Mouse (Mus musculus): ENCODE data around the gene Zfp81. TPM values are rescaled to one million over a fixed set of nuclear protein-coding genes. Genes with fewer than 3 reads are reported as not detected.
"Not testable (repeated sequence)": the region's sequence is repeated elsewhere in the genome, so short reads cannot be mapped to it uniquely, and the experiment has no call there.

Zfp81 gene
- 10.9 and 11.4 TPM in 2 replicates for polyA plus RNA-seq (2012; rRNA removed)

DNA sequence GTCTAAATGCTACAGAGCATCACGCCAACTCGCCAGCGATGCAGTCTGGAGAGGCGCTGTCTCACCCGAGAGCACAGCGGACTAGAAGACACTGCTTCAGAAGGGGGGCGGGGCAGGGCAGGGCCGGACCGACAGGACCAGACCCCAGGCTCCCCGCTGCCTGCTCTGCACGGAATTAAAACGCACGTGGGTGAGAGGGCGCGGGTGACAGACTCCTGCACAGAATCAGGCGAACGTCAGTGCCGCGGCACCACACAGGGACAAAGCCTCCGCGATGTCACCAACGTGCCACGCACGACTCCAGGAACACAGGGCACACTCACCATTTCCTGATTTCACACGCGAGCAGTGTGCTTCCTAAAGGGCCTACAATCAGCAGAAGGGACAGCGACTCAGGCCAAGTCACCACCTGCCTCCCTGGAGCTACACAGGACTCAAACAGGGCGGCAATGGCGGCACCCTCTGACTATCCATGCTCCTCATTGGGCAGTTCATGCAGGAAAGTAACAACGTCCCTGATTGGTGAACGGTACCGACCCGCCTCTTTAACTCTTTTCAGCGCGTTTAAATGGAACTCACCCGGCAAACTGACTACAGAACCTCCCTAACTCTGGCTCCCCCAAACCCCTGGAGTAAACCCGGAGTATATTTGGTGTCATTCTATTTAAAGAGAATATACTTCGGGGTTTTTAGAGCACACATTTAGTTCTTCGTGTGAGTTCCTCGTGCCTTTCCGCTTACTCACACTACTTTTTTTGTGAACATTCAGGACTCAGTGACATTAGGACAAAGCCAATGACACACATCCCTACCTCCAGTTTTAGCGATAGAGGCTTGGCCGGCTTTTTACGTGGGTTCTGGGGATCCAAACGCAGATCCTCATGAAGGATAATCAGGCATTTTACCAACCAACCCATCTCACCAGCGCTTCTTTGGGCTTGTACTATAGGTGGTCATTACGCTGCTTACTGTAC, at the start of gene Zfp81:
Zfp81 (minus strand) TSS at position 468 of the 974 bp plus-strand sequence.
- DNase-seq (ENCODE audit: extremely low spot score in 1 of 2, low spot score in 1 of 2), result peak; percentile 85 to 93

DNA sequence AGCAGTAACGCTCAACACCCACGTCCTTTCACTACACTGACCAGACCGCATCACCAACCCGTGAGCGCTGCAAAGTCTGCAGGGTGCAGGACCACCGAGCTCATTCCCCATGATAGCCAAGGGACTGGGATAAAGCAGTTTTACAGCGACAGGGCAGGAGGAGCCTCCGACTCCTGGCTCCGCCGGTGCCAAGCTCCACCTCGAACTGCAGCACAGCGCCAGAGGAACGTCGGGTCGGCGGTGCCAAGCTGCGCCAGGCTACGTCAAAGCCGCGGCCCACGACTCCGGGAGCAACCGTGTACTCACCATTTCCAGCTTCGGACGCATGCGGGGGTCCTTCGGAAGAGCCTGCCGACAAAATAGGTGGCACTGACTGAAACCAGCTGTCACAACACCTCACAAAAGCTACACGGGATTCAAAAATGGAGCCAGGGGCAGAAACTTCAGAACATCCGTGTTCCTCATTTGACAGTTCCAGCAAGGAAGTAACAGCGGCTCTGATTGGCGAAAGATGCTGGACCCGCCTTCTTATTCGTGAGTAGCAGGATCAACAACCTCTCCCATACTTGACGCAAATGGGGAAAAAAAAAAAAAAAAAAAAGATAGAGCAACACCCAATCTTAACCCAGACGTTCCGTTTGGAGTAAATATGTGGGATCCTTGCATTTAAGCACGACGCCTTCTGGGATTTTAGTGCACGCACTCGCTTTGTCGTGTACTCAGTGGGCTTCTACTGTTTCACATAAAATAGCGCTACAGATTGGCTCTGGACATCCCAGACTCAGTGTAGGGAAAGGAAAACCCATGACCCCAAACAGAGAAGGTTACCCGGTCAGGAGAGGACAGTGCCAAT, 35.7 kb upstream of the Zfp81 start, which contains the start of gene Zfp101:
Zfp101 (minus strand) TSS at position 460 of the 853 bp plus-strand sequence.
- DNase-seq (ENCODE audit: extremely low spot score in 1 of 2, low spot score in 1 of 2), result peak; percentile 94

DNA sequence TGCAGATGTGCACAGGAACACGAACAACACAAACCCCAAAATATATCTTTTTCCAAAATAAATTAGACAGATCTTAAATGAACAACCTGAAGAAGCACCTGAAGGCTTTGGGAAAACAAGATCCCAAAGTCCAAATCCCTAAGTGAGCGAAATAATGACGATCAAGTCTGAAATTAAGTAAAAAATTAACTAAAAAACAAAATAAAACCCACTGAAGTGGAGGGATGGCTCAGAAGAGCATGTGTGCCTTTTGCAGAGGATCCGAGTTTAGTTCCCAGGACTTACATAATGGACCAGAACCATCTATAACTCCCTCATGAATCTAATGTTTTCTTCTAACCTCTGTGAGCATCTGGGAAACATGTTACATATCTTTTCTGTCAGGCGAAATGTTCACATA, 33.6 kb upstream of the Zfp81 start:
- no peak for DNase-seq (ENCODE audit: extremely low spot score in 1 of 2, low spot score in 1 of 2)

GRCm38 (mm10) chr17:33385705-33386104, 27.0 kb upstream of the Zfp81 start:
- peak; percentile 22 to 47 for DNase-seq (ENCODE audit: extremely low spot score in 1 of 2, low spot score in 1 of 2)

GRCm38 (mm10) chr17:33372795-33373194, 14.1 kb upstream of the Zfp81 start:
- DNase-seq (ENCODE audit: extremely low spot score in 1 of 2, low spot score in 1 of 2), result no peak

GRCm38 (mm10) chr17:33352981-33353380, 5.7 kb downstream of the Zfp81 start:
- DNase-seq (ENCODE audit: extremely low spot score in 1 of 2, low spot score in 1 of 2), result no peak

DNA sequence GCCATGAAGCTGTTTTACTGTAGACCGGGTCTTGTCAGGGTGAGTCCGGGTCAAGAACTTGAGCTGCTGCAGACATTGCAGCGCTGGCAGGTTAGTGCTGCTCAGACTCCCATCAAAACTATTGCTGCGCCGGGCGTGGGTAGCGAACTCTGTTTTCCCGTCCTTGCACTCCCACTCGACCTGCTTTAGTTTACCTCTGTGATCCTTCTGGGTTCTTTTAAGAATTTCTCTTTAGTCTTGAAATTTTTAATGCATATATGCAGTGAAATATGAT, 68.9 kb downstream of the Zfp81 start:
- not testable (repeated sequence) for DNase-seq (ENCODE audit: extremely low spot score in 1 of 2, low spot score in 1 of 2)

DNA sequence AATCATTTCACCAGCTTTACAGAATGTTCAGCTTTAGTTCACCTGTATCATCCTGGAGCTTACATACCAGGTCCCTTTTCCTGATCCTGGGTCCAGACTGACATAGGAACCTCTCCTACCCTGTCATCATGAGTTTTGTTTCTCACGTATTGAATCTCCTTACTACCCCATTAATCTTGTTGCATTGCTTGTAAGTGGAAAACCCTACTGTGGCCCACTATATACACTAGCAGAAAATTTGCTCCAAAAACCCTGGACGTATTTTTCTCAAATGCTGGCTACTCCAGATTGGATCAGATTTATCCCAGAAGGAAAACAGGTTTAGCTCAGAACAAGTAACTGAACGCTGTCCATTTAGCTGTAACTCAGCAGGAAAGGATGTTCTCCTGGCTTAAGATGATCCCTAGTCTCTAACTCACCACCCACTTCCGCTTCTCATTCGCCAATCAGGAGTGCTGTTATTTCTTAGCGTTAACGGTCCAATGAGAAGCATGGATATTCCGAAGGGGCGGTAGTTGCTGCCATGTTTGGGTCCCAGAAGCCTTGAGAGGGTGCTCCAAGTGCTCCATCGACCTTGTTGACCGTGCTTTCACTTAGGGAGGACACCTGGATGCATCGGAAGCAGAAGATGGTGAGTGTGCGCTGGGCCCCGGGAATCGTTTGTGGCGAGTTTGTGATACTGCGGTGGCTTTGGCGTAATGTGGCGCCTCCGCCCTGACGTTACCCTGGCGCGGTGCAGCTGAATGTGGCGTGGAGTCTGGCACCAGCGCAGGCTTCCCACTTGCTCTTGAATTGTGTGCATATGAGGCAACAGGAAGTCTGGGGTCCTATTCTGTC, 69.4 kb downstream of the Zfp81 start, which contains the start of gene Zfp955b:
Zfp955b (plus strand) TSS at position 506 of the 837 bp plus-strand sequence.
- not testable (repeated sequence) for DNase-seq (ENCODE audit: extremely low spot score in 1 of 2, low spot score in 1 of 2)

Other genes with a start within 250 kb of the Zfp81 start
- gene Morc2b, start 219.2 kb downstream of the Zfp81 start, polyA plus RNA-seq (2012; rRNA removed), result 2.6 and 3.3 TPM in 2 replicates
- gene Olfr55, start 190.4 kb downstream of the Zfp81 start, polyA plus RNA-seq (2012; rRNA removed), result 0.02 and 0.06 TPM in 2 replicates
- 0.15 TPM in 1 of 2 replicates, not detected in the other for gene Olfr239, start 167.6 kb downstream of the Zfp81 start, polyA plus RNA-seq (2012; rRNA removed)
- 2.4 TPM in 2 replicates for gene Olfr1564, start 137.2 kb downstream of the Zfp81 start, polyA plus RNA-seq (2012; rRNA removed)
- gene Zfp955a, start 103.7 kb downstream of the Zfp81 start, polyA plus RNA-seq (2012; rRNA removed), result 5.5 and 6.2 TPM in 2 replicates
- gene Olfr63, start 94.2 kb downstream of the Zfp81 start, polyA plus RNA-seq (2012; rRNA removed), result not detected in 2 replicates
- 10.1 and 12.0 TPM in 2 replicates for gene Zfp955b, start 69.3 kb downstream of the Zfp81 start, polyA plus RNA-seq (2012; rRNA removed)
- 9.1 and 9.2 TPM in 2 replicates for gene Zfp101, start 35.8 kb upstream of the Zfp81 start, polyA plus RNA-seq (2012; rRNA removed)
- 0.19 and 0.28 TPM in 2 replicates for gene Actl9, start 74.0 kb upstream of the Zfp81 start, polyA plus RNA-seq (2012; rRNA removed)
- gene Adamts10, start 165.3 kb upstream of the Zfp81 start, polyA plus RNA-seq (2012; rRNA removed), result 55.3 and 66.3 TPM in 2 replicates
- 2.0 and 2.6 TPM in 2 replicates for gene Myo1f, start 196.8 kb upstream of the Zfp81 start, polyA plus RNA-seq (2012; rRNA removed)

Measured in frontal cortex, adult 2 months (tissue).